Mouse (Mus musculus) heart, postnatal 4 days (tissue): ENCODE results near the gene P2ry12. TPM values are rescaled to one million over a fixed set of nuclear protein-coding genes. Genes with fewer than 3 reads are reported as not detected.
A peak's percentile ranks its signal among the peaks of the same experiment; 100 is the strongest.

Experiments used
- DNase-seq: peaks from one replicate; pipeline ENCODE4 v3.0.0; 2021
- total RNA-seq, 2 experiments: library from RNA; stranded (reverse); gene quantifications; 2 replicates each; pipeline ENCODE4 v1.2.3; 2021

The P2ry12 gene
- total RNA-seq, 2 experiments from 2014 or later = 1.7 to 2.4 TPM

DNA sequence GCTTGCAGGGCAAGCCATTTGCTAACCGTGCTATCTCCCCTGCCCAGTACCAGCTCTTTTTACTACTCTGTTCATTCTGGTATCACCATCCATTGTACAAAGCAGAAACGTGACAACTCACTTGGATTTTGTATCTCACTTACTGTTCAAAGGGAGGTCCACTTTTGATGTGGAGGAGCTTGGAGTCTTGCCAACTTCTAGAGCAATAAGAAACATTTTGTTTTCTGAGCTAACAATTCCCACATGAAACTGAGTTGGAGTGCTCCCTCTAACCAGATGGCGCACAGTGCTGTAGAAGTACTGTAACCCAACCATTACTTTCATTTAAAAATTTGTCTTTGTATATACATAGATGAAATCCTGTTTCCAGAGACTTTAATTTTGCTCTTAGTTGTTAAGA lies 31.8 kb downstream of the P2ry12 start:
- DNase-seq = no peak

GRCm38 (mm10) chr3:59228730-59229551 lies 33.7 kb downstream of the P2ry12 start:
- DNase-seq = peak; percentile 34

GRCm38 (mm10) chr3:59227696-59228095 lies 35.0 kb downstream of the P2ry12 start:
- DNase-seq = no peak

- no peak for DNase-seq
Observed at GRCm38 (mm10) chr3:59225411-59225810, 37.3 kb downstream of the P2ry12 start.

- DNase-seq = no peak
Observed at GRCm38 (mm10) chr3:59222303-59222702, 40.4 kb downstream of the P2ry12 start.

DNA sequence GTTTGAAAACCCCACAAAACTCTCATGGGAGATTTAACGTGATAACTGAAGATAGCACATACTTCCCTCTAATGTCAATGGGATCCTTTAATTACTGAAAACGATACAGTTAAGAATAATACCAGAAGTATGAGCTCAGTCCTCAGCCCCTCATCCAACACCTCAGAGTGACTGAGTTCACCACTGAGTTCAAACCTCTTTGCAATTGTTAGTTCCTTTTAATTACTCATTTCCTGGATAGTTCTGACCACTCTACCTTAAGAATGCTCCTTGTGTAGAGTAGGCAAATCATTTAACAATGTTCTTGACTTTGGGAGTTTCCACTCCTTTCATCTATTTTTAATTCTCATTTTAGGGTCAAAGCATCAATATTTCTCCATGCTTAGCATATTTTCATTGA lies 43.3 kb downstream of the P2ry12 start:
- no peak for DNase-seq

DNA sequence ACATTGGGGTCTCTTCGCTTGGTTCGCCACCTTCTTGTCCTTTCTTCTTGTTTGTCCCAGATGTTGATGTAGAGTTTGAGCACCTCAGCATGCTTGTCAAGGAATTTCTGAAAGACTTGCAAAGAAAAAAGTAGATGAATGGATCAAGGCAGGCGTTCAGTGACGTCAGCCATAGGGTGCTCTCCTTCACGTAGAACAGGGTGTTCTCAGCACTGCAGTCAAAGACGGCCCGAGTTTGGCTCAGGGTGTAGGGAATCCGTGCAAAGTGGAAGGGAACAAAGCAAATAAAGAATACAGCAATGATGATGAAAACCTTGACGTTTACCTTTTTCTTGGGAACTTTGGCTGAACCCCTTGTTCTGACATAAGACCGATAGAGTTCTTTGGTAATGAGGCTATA lies 45.5 kb downstream of the P2ry12 start:
- DNase-seq = no peak

- DNase-seq = no peak
Observed at GRCm38 (mm10) chr3:59212404-59212803, 50.3 kb downstream of the P2ry12 start.

- DNase-seq = no peak
Observed at GRCm38 (mm10) chr3:59211784-59212183, 50.9 kb downstream of the P2ry12 start.

- no peak for DNase-seq
Observed at GRCm38 (mm10) chr3:59210727-59211126, 51.9 kb downstream of the P2ry12 start, which contains the start of gene P2ry13. Gene P2ry13 (minus strand): TSS chr3:59210882.

DNA sequence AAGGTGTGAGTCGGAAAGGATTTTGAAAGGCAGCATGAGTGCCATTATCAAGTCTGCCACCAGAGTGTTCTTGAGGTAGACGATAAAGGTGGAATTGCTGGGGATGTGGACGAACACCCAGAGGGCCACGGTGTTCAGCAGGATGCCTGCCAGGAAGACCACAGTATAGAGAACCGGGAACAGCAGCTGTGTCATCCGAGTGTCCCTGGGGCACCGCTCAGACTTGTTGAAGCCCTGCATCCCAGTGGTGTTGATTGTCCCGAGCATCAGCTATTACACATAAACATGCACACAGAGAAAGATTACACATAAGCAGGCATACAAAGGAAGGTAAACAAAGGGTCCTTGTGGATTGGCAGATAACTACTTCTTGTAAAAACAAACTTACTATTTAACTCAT lies 52.6 kb downstream of the P2ry12 start:
- no peak for DNase-seq

- DNase-seq = peak; percentile 21
Observed at GRCm38 (mm10) chr3:59208650-59209548, 53.8 kb downstream of the P2ry12 start.

GRCm38 (mm10) chr3:59205941-59206340 lies 56.7 kb downstream of the P2ry12 start:
- DNase-seq = no peak

GRCm38 (mm10) chr3:59204719-59205503 lies 57.8 kb downstream of the P2ry12 start:
- peak; percentile 25 for DNase-seq

DNA sequence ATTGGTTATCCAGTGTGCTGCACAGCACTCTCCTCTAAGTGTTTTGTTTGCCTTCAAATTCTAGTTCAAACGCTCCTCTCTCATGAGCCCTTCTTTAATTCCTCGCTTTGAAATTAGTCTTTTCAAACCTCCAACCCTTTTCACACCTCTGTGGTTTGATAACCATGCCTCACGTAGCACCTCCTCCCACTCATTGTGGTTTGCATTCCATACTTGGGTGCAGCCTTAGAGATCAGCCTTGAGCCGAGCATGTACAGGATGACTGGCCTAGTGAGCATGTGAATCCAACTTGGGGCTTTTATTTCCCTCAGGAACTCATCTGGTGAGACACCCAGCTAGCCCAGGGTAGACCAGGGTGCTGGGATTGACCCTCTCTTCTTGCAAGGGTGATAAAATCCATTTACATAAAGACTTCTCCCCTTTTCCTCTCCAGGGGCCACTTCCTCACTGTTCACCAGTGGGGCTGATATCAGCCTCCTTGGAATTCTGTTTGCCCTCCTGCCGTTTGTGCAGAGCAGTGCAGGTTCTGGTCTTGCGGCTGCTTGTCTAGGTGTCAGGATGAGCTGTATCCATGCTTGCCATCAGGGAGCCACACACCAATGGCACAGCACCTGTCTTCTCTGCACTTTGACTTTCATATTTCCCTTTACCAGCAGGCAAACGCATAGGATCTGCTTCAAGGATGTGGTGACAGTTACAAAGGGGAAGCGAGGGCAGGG lies 58.7 kb downstream of the P2ry12 start:
- no peak for DNase-seq

GRCm38 (mm10) chr3:59197329-59197948 lies 65.2 kb downstream of the P2ry12 start:
- no peak for DNase-seq

- DNase-seq = no peak
Observed at GRCm38 (mm10) chr3:59194938-59195337, 67.7 kb downstream of the P2ry12 start, which contains the start of gene Gpr87. Gene Gpr87 (minus strand): TSS chr3:59195104.

- no peak for DNase-seq
Observed at GRCm38 (mm10) chr3:59194099-59194498, 68.6 kb downstream of the P2ry12 start.

DNA sequence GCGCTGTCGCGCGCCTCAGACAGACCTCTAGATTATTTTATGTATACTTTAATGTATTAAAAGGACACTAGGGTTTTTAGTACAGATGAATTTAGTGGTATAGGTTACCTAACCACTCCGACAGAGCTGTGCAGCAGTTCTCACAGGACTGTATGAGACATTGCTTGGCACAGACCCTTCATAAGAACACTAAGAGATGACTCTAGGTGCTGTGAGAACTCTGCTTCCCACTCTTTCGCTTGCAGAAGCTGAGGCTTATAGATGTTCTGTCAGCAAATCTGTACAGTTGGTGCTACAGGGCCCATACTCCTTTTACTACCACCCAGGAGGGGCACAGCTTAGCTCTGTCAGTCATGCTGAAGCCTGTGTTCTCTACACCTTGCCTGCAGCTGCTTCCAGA lies 71.0 kb downstream of the P2ry12 start:
- DNase-seq = no peak

DNA sequence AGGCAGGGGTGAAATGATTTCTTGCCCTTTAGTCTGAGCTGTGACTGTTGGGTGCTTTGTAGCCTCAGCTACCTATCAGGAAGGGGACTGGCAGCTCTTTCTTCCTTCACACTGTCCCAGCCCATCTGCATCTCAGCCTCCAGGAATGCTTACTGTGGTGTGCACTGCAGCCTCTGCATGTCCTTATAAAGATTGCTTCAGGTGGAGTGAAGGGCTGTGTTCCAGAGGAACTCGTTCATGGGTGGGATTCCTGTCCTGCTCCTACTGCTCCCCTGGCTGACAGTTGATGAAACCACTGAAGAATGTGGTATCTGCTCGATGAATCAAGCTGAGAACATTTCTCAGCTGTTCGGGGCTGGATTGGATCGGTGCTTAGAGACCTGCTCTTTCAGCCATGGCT lies 75.3 kb downstream of the P2ry12 start:
- DNase-seq = no peak

DNA sequence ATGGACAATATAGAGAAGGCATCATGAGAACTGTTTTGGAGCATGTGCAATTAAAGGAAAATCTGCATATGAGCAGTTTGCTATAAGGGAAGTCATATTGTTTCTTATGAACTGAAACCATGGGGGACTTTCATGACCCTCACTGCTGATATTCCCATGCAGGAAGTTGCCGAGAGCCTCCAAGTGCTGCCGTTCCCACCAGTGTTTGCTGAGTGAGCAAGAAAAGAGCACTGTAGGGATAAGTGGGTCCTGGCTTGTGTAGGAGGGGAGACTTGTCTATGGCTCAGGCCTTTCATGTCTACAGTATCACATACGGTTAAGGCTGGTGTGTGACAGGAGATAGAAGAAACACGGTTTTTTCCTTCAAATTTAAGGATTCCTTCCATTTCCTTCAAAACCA lies 77.0 kb downstream of the P2ry12 start:
- no peak for DNase-seq
